Mouse (Mus musculus) olfactory bulb, adult 2 months (tissue): ENCODE data around the gene Ginm1. TPM values are rescaled to one million over a fixed set of nuclear protein-coding genes. Genes with fewer than 3 reads are reported as not detected.

Experiments
- H3K27ac ChIP-seq: fragments of 200-500 bp; 2 replicates; pipeline ENCODE4 v1.5.1; 2012; ENCODE audit warnings: low read depth, low read length; ENCODE audit not compliant: insufficient read depth
- H3K4me1 ChIP-seq: fragments of 200-500 bp; 2 replicates; pipeline ENCODE4 v1.6.1; 2012; ENCODE audit warnings: low read length; ENCODE audit not compliant: control insufficient read depth, insufficient read depth
- H3K4me3 ChIP-seq: fragments of 200-500 bp; 2 replicates; pipeline ENCODE4 v1.5.1; 2012; ENCODE audit warnings: mild to moderate bottlenecking, low read depth, low read length, moderate library complexity; ENCODE audit not compliant: insufficient read depth
- CTCF ChIP-seq: fragments of 200-500 bp; IDR thresholded peaks from 2 replicates; pipeline ENCODE4 v1.5.1; 2012; ENCODE audit warnings: low read depth, mild to moderate bottlenecking, low read length, moderate library complexity; ENCODE audit not compliant: insufficient read depth
- POLR2A ChIP-seq: fragments of 200-500 bp; IDR thresholded peaks from 2 replicates; pipeline ENCODE4 v1.6.1; 2012; ENCODE audit warnings: mild to moderate bottlenecking, low read depth, low read length, moderate library complexity; ENCODE audit not compliant: insufficient read depth
- WGBS: fragments of 180-500 bp; shearing (Covaris S2); methylation state at CpG from one replicate; pipeline ENCODE4 v1.1.7; 2018; 5-methylcytosine and 5-hydroxymethylcytosine counted together
- polyA plus RNA-seq: library from polyadenylated mRNA; stranded (reverse); fragments of >200 nt; gene quantifications from 2 replicates; pipeline ENCODE4 v1.2.4, GENCODE M21; 2012; ENCODE audit warnings: low replicate concordance; ENCODE audit not compliant: missing spikeins, insufficient read depth, insufficient read length

Gene Ginm1
- polyA plus RNA-seq, 1 experiment, result not detected

- Histone ChIP-seq H3K27ac (no peak overlapping the region), H3K4me3 (no peak overlapping the region), H3K4me1 (peaks cover 17% of the 10 kb centered on the region)
- TF ChIP-seq POLR2A (no peak), CTCF (no peak)
- 73% methylated on average over 2 of the region's 2 CpGs for WGBS
These were observed 44.3 kb upstream of the Ginm1 start for GRCm38 (mm10) chr10:7836902-7837301.

GRCm38 (mm10) chr10:7834671-7835225 is 42.1 kb upstream of the Ginm1 start:
- WGBS, result 73% methylated on average over 10 of the region's 10 CpGs
- TF ChIP-seq POLR2A (no peak), CTCF (no peak)
- Histone ChIP-seq H3K4me1 (peaks cover 9% of the 10 kb centered on the region), H3K4me3 (no peak overlapping the region), H3K27ac (no peak overlapping the region)

GRCm38 (mm10) chr10:7833377-7834165 is 40.9 kb upstream of the Ginm1 start:
- H3K4me1 ChIP-seq, result peaks cover 6% of the 10 kb centered on the region; the same call in 1 of the 2 replicates
- no peak overlapping the region for H3K4me3 ChIP-seq
- no peak overlapping the region for H3K27ac ChIP-seq
- WGBS, result 89% methylated on average over 9 of the region's 9 CpGs
- TF ChIP-seq POLR2A (no peak), CTCF (no peak)

- no peak within 1 kb of the TSS for H3K27ac ChIP-seq
- no peak within 1 kb of the TSS for H3K4me3 ChIP-seq
- WGBS, result 15% methylated on average over 15 of the region's 15 CpGs
- peaks cover 6% of the 10 kb centered on the region; the same call in 1 of the 2 replicates for H3K4me1 ChIP-seq
- TF ChIP-seq POLR2A (no peak), CTCF (no peak)
These were observed 39.6 kb upstream of the Ginm1 start, which contains the start of gene Zc3h12d for GRCm38 (mm10) chr10:7832171-7832676. TSS of gene Zc3h12d (plus strand) at chr10:7832470.

GRCm38 (mm10) chr10:7826106-7826505 is 33.5 kb upstream of the Ginm1 start:
- TF ChIP-seq POLR2A, result no peak
- no peak for TF ChIP-seq CTCF
- H3K4me3 ChIP-seq, result no peak overlapping the region
- no peaks in the 10 kb centered on the region for H3K4me1 ChIP-seq
- 90% methylated on average over 9 of the region's 9 CpGs for WGBS
- no peak overlapping the region for H3K27ac ChIP-seq

- 87% methylated on average over 4 of the region's 4 CpGs for WGBS
- TF ChIP-seq POLR2A (no peak), CTCF (no peak)
- H3K4me1 ChIP-seq, result no peaks in the 10 kb centered on the region
- H3K27ac ChIP-seq, result no peak overlapping the region
- H3K4me3 ChIP-seq, result no peak overlapping the region
These were observed 32.6 kb upstream of the Ginm1 start for GRCm38 (mm10) chr10:7825281-7825665.

GRCm38 (mm10) chr10:7824663-7825280 is 32.1 kb upstream of the Ginm1 start:
- Histone ChIP-seq H3K4me1 (no peaks in the 10 kb centered on the region), H3K27ac (no peak overlapping the region), H3K4me3 (no peak overlapping the region)
- WGBS, result 74% methylated on average over 9 of the region's 9 CpGs
- no peak for TF ChIP-seq POLR2A
- no peak for TF ChIP-seq CTCF

- 96% methylated on average over 12 of the region's 12 CpGs for WGBS
- Histone ChIP-seq H3K4me1 (peaks cover 3% of the 10 kb centered on the region; the same call in 1 of the 2 replicates), H3K27ac (no peak overlapping the region), H3K4me3 (no peak overlapping the region)
- TF ChIP-seq CTCF (no peak), POLR2A (no peak)
These were observed 29.4 kb upstream of the Ginm1 start for GRCm38 (mm10) chr10:7821981-7822380.

GRCm38 (mm10) chr10:7820171-7820570 is 27.5 kb upstream of the Ginm1 start:
- 89% methylated on average over 5 of the region's 5 CpGs for WGBS
- no peak overlapping the region for H3K27ac ChIP-seq
- H3K4me1 ChIP-seq, result peaks cover 3% of the 10 kb centered on the region; the same call in 1 of the 2 replicates
- TF ChIP-seq POLR2A (no peak), CTCF (no peak)
- H3K4me3 ChIP-seq, result no peak overlapping the region
